Mouse (Mus musculus): ENCODE results near the gene Hdac7. TPM values are rescaled to one million over a fixed set of nuclear protein-coding genes. Genes with fewer than 3 reads are reported as not detected.

Hdac7 gene
- polyA plus RNA-seq, 1 experiment from 2014 or later, result 7.8 TPM

DNA sequence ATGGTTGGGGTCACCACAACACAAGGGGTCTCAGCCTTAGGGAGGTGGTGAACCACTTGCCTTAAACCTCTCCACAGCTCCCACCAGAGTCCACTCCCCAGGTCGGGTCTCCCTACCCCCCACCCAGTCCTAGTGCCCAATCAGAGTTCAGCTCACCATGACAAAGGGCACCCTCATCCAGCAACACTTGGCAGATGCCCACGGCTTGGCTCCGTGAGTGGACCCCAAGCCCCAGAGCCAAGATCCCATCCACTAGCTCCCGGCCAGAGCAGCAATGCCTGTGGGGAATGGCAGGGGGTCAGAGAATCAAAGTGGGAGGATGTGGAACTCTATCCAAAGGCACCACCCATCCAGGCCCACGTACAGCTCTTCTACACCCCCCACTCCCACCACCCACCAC, 83.3 kb downstream of the Hdac7 start:
- WGBS, result 70% methylated on average over 5 of the region's 5 CpGs

DNA sequence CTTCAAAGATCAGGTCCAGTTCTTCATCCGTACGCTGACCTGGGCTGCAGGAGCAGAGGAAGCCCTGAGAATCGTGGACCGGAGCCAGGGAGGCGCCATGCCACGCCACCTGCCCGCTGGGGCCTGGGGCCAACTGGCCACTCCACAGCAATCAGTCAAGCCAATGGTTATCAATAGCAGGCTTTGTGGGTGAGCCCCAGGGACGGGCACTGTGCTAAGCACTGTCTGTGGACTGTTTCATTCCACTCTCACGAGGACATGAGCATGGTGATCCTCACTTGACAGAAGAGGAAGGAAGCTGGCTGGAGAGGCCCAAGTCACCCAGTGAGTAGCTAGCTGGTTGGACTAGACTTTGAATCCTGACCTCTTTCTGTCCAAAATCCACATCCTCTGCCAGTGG, 84.3 kb downstream of the Hdac7 start:
- no peaks in the 10 kb centered on the region for H3K36me3 ChIP-seq (ENCODE audit: control insufficient read depth, insufficient read depth)
- no peak for TF ChIP-seq CTCF (IDR thresholded peaks at IDR 0.05; ENCODE audit: low read depth)
- 88% methylated on average over 9 of the region's 9 CpGs for WGBS
- no peaks in the 10 kb centered on the region for H3K4me1 ChIP-seq (replicated peaks; ENCODE audit: control insufficient read depth, insufficient read depth, low read length)
- no peaks in the 10 kb centered on the region for H3K9me3 ChIP-seq (ENCODE audit: control insufficient read depth)
- no peak overlapping the region for H3K27ac ChIP-seq (ENCODE audit: low read depth, low read length)
- no peak overlapping the region for H3K4me2 ChIP-seq (replicated peaks; ENCODE audit: low read depth)
- H3K4me3 ChIP-seq (ENCODE audit: low read depth, low read length), result no peak overlapping the region
- H3K9ac ChIP-seq (ENCODE audit: low read depth, low read length), result no peak overlapping the region
- no peak for ATAC-seq
- H3K27me3 ChIP-seq (replicated peaks; ENCODE audit: control insufficient read depth, insufficient read depth, low read length), result 0 out of 2 replicates have a peak, but pooled peaks cover 3% of the 10 kb centered on the region

More for the DNA sequence above, 83.3 kb downstream of the Hdac7 start:
- no peak for ATAC-seq
- Histone ChIP-seq H3K4me1 (replicated peaks; ENCODE audit: control insufficient read depth, insufficient read depth, low read length) (no peaks in the 10 kb centered on the region), H3K9ac (ENCODE audit: low read depth, low read length) (no peak overlapping the region), H3K4me2 (replicated peaks; ENCODE audit: low read depth) (no peak overlapping the region), H3K4me3 (ENCODE audit: low read depth, low read length) (no peak overlapping the region), H3K27me3 (replicated peaks; ENCODE audit: control insufficient read depth, insufficient read depth, low read length) (0 out of 2 replicates have a peak, but pooled peaks cover 7% of the 10 kb centered on the region), H3K36me3 (ENCODE audit: control insufficient read depth, insufficient read depth) (no peaks in the 10 kb centered on the region), H3K27ac (ENCODE audit: low read depth, low read length) (no peak overlapping the region), H3K9me3 (ENCODE audit: control insufficient read depth) (no peaks in the 10 kb centered on the region)
- no peak for TF ChIP-seq CTCF (IDR thresholded peaks at IDR 0.05; ENCODE audit: low read depth)

DNA sequence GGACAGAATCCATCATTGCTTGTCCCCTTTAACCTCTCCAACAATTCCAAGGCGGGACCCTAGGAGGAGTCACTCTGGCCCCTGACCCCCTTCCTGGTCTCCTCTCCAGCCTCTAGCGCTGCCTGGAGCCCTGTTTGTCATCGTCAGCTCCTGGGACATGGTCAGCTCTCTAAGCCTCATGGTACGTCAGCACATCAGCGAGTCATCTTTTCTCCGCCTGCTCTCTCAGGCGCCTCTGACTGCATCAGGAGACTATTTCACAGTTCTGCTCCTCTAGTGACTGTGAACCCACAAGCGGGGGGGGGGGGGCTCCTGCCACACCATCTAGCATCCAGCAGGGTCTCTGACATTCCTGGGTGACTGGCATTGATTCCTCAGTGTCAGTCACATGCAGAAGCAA, 88.9 kb downstream of the Hdac7 start:
- no peaks in the 10 kb centered on the region for H3K27me3 ChIP-seq (replicated peaks; ENCODE audit: control insufficient read depth, insufficient read depth, low read length)
- H3K9me3 ChIP-seq (ENCODE audit: control insufficient read depth), result no peaks in the 10 kb centered on the region
- H3K4me1 ChIP-seq (replicated peaks; ENCODE audit: control insufficient read depth, insufficient read depth, low read length), result no peaks in the 10 kb centered on the region
- no peak for ATAC-seq
- H3K9ac ChIP-seq (ENCODE audit: low read depth, low read length), result no peak overlapping the region
- no peak overlapping the region for H3K4me3 ChIP-seq (ENCODE audit: low read depth, low read length)
- no peak overlapping the region for H3K27ac ChIP-seq (ENCODE audit: low read depth, low read length)
- no peaks in the 10 kb centered on the region for H3K36me3 ChIP-seq (ENCODE audit: control insufficient read depth, insufficient read depth)
- WGBS, result 58% methylated on average over 8 of the region's 8 CpGs
- TF ChIP-seq CTCF (IDR thresholded peaks at IDR 0.05; ENCODE audit: low read depth), result no peak
- no peak overlapping the region for H3K4me2 ChIP-seq (replicated peaks; ENCODE audit: low read depth)

DNA sequence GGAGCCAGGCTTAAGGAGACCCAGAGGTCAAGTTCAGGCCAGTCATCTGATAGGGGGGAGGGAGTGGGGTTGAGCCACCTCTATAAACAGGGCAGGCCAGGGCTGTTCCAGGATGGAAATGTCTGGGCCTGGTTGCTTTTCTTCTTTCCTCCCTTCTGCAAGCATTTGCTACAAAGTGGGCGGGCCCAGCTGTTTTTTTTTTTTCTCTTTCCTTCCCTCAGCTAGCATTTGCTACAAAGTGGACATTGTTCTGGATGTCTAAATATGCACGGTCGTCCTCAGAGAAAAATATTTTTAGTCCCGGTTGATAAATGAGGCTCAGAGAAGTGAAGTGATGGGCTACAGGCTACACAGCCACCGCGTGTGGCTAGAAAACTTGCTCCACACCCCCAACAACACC, 89.8 kb downstream of the Hdac7 start:
- no peaks in the 10 kb centered on the region for H3K36me3 ChIP-seq (ENCODE audit: control insufficient read depth, insufficient read depth)
- H3K27me3 ChIP-seq (replicated peaks; ENCODE audit: control insufficient read depth, insufficient read depth, low read length), result no peaks in the 10 kb centered on the region
- no peak overlapping the region for H3K27ac ChIP-seq (ENCODE audit: low read depth, low read length)
- no peaks in the 10 kb centered on the region for H3K4me1 ChIP-seq (replicated peaks; ENCODE audit: control insufficient read depth, insufficient read depth, low read length)
- no peak for ATAC-seq
- no peak overlapping the region for H3K4me3 ChIP-seq (ENCODE audit: low read depth, low read length)
- no peak overlapping the region for H3K4me2 ChIP-seq (replicated peaks; ENCODE audit: low read depth)
- no peak overlapping the region for H3K9ac ChIP-seq (ENCODE audit: low read depth, low read length)
- TF ChIP-seq CTCF (IDR thresholded peaks at IDR 0.05; ENCODE audit: low read depth), result no peak
- 49% methylated on average over 6 of the region's 6 CpGs for WGBS
- H3K9me3 ChIP-seq (ENCODE audit: control insufficient read depth), result no peaks in the 10 kb centered on the region

DNA sequence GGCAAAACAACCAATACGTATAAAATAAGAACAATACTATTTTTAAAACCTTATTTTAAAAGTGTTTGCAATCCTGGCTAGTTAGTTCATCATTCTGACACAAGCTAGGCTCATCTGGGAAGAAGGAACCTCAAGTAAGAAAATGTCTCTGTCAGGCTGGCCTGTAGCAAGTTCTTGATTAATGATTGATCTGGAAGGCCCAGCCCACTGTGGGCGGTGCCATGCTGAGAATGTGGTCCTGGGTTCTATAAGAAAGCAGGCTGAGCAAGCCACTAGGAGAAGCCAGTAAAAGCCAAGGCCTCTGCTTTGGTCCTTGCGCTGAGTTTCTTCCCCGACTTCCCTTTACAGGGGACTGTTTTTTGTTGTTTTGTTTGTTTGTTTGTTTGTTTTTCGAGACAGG, 91.8 kb downstream of the Hdac7 start:
- no peak for TF ChIP-seq CTCF (IDR thresholded peaks at IDR 0.05; ENCODE audit: low read depth)
- no peaks in the 10 kb centered on the region for H3K36me3 ChIP-seq (ENCODE audit: control insufficient read depth, insufficient read depth)
- no peaks in the 10 kb centered on the region for H3K27me3 ChIP-seq (replicated peaks; ENCODE audit: control insufficient read depth, insufficient read depth, low read length)
- H3K4me3 ChIP-seq (ENCODE audit: low read depth, low read length), result no peak overlapping the region
- H3K27ac ChIP-seq (ENCODE audit: low read depth, low read length), result no peak overlapping the region
- no peaks in the 10 kb centered on the region for H3K9me3 ChIP-seq (ENCODE audit: control insufficient read depth)
- H3K4me1 ChIP-seq (replicated peaks; ENCODE audit: control insufficient read depth, insufficient read depth, low read length), result no peaks in the 10 kb centered on the region
- 83% methylated on average over 5 of the region's 5 CpGs for WGBS
- no peak overlapping the region for H3K4me2 ChIP-seq (replicated peaks; ENCODE audit: low read depth)
- no peak for ATAC-seq
- H3K9ac ChIP-seq (ENCODE audit: low read depth, low read length), result no peak overlapping the region

DNA sequence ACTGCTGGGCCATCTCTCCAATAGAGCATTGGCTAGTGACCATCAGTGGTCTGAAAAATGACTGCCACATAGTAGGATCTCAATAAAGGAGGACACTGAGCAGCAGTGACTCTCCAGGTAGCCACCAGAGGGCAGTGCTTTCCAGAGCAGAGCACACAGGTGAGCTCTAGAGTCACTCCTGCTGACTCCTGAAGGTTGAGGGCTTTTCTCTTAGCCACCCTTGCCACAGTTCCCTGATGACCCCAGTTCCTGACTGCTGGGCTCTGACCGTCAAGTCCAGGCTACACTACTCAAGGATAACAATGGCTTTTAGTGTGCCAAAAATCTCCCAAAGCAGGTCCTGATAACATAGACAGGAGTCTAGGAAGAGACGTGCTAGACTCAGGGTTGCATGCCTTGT, 92.6 kb downstream of the Hdac7 start:
- peak; percentile 71 for TF ChIP-seq CTCF (IDR thresholded peaks at IDR 0.05; ENCODE audit: low read depth)
- 81% methylated on average over 2 of the region's 2 CpGs for WGBS
- Histone ChIP-seq H3K4me2 (replicated peaks; ENCODE audit: low read depth) (no peak overlapping the region), H3K4me1 (replicated peaks; ENCODE audit: control insufficient read depth, insufficient read depth, low read length) (no peaks in the 10 kb centered on the region), H3K9me3 (ENCODE audit: control insufficient read depth) (no peaks in the 10 kb centered on the region), H3K4me3 (ENCODE audit: low read depth, low read length) (no peak overlapping the region), H3K36me3 (ENCODE audit: control insufficient read depth, insufficient read depth) (no peaks in the 10 kb centered on the region), H3K9ac (ENCODE audit: low read depth, low read length) (no peak overlapping the region), H3K27ac (ENCODE audit: low read depth, low read length) (no peak overlapping the region), H3K27me3 (replicated peaks; ENCODE audit: control insufficient read depth, insufficient read depth, low read length) (no peaks in the 10 kb centered on the region)
- ATAC-seq, result no peak

DNA sequence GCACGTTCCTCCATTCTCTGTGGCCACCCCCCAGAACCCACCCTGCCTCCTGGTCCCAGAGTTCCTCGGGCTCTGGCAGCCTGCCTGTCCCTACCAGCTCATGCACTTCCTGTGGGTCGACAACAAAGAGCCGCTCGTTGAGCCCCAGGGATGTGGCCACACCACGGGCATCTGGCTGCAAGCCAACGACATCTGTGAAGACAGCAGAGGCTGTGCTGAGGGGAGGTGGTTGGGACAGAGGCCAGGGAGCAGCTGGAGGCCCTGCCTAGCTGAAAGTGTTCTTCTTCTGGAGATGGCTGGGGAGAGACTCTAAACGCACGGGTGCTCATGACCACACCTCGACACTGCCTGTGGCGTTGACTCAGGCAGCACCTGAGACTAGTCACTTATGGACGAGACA, 93.6 kb downstream of the Hdac7 start:
- no peaks in the 10 kb centered on the region for H3K36me3 ChIP-seq (ENCODE audit: control insufficient read depth, insufficient read depth)
- no peak for TF ChIP-seq CTCF (IDR thresholded peaks at IDR 0.05; ENCODE audit: low read depth)
- H3K27ac ChIP-seq (ENCODE audit: low read depth, low read length), result no peak overlapping the region
- H3K9me3 ChIP-seq (ENCODE audit: control insufficient read depth), result no peaks in the 10 kb centered on the region
- H3K4me2 ChIP-seq (replicated peaks; ENCODE audit: low read depth), result no peak overlapping the region
- 23% methylated on average over 12 of the region's 12 CpGs for WGBS
- ATAC-seq, result no peak
- no peak overlapping the region for H3K4me3 ChIP-seq (ENCODE audit: low read depth, low read length)
- H3K9ac ChIP-seq (ENCODE audit: low read depth, low read length), result no peak overlapping the region
- H3K4me1 ChIP-seq (replicated peaks; ENCODE audit: control insufficient read depth, insufficient read depth, low read length), result no peaks in the 10 kb centered on the region
- H3K27me3 ChIP-seq (replicated peaks; ENCODE audit: control insufficient read depth, insufficient read depth, low read length), result no peaks in the 10 kb centered on the region
